In the genomic region with DNA sequence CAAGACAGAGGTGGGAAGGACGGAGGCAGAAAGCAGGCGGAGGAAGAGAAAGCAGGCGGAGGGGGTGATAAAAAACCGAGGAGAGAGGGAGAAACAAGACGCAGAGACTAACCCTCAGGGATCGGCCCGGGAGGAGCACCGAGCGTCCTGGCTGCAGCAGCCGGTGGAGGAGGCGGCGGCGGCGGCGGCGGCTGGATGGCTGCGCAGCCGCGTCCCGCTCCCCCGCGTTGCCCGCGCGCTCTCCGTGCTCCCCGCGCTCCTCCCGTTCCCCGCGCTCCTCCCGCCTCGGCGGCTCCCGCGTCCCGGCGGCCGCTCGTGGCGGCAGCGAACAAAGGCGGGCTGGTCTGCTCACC, we compare ENCODE assay signal across 7 mouse cellular contexts. TPM values are rescaled to one million over a fixed set of nuclear protein-coding genes. Genes with fewer than 3 reads are reported as not detected.
DNase-seq lines count a peak whose midpoint lies in the region; ATAC-seq and TF ChIP-seq lines count a peak whose summit lies in the region.

No protein-coding gene starts in this region.

- peak; percentile 49; the same call in 1 of the 2 replicates for ATAC-seq in forebrain, embryonic 15.5 days (replicated peaks)
- ATAC-seq in midbrain, embryonic 14.5 days (ENCODE audit: low FRiP score, low TSS enrichment): peak; percentile 40

- no peaks in the 10 kb centered on the region for H3K27me3 ChIP-seq in forebrain, embryonic 15.5 days
- H3K27me3 ChIP-seq in midbrain, embryonic 14.5 days (ENCODE audit: control insufficient read depth, insufficient read depth, low read length): no peaks in the 10 kb centered on the region

- no peak for DNase-seq in lung, adult 2 months
- DNase-seq in lung, postnatal 4 days: no peak
- peak; percentile 75 for DNase-seq in cerebellum, adult 8-10 months
- DNase-seq in kidney, postnatal 25 days: peak; percentile 56 to 72
- peak; percentile 86 for DNase-seq in midbrain, embryonic 14.5 days
- peak; percentile 17 for DNase-seq in thymus, postnatal 25 days

- TF ChIP-seq POLR2A in lung, adult 2 months (IDR thresholded peaks at IDR 0.05; ENCODE audit: borderline replicate concordance, extremely low read depth, low read depth, low read length): no peak

- peak overlapping the region; percentile 69 for H3K4me3 ChIP-seq in lung, adult 2 months (replicated peaks; ENCODE audit: extremely low read depth, low read depth, low read length)
- peak overlapping the region; percentile 71 for H3K4me3 ChIP-seq in forebrain, embryonic 15.5 days
- peak overlapping the region; percentile 78 for H3K4me3 ChIP-seq in midbrain, embryonic 14.5 days (replicated peaks; ENCODE audit: low read depth, low read length)

- H3K9ac ChIP-seq in forebrain, embryonic 15.5 days (replicated peaks): peak overlapping the region; percentile 65
- peak overlapping the region; percentile 86 for H3K9ac ChIP-seq in midbrain, embryonic 14.5 days (replicated peaks; ENCODE audit: low read length)

- no peaks in the 10 kb centered on the region for H3K9me3 ChIP-seq in forebrain, embryonic 15.5 days
- H3K9me3 ChIP-seq in midbrain, embryonic 14.5 days (ENCODE audit: control insufficient read depth, low read length): no peaks in the 10 kb centered on the region

- peak overlapping the region; percentile 57 for H3K4me2 ChIP-seq in forebrain, embryonic 15.5 days (replicated peaks)
- H3K4me2 ChIP-seq in midbrain, embryonic 14.5 days (ENCODE audit: low read length): peak overlapping the region; percentile 86

- WGBS in lung, adult 2 months: 1% methylated on average over 20 of the region's 43 CpGs
- WGBS in forebrain, embryonic 15.5 days: under 1% methylated on average over 29 of the region's 43 CpGs
- 1% methylated on average over 30 of the region's 43 CpGs for WGBS in midbrain, embryonic 14.5 days

- H3K4me1 ChIP-seq in lung, adult 2 months (ENCODE audit: control insufficient read depth, insufficient read depth, low read length): no peaks in the 10 kb centered on the region
- peaks cover 68% of the 10 kb centered on the region for H3K4me1 ChIP-seq in forebrain, embryonic 15.5 days
- H3K4me1 ChIP-seq in midbrain, embryonic 14.5 days (ENCODE audit: control insufficient read depth, insufficient read depth, low read length): peaks cover 40% of the 10 kb centered on the region

- H3K27ac ChIP-seq in forebrain, embryonic 15.5 days (replicated peaks): peak overlapping the region; percentile 92
- H3K27ac ChIP-seq in midbrain, embryonic 14.5 days (replicated peaks; ENCODE audit: low read depth, low read length): peak overlapping the region; percentile 97

- TF ChIP-seq CTCF in lung, adult 2 months (IDR thresholded peaks at IDR 0.05; ENCODE audit: insufficient read depth, low read length): no peak

- H3K36me3 ChIP-seq in forebrain, embryonic 15.5 days: no peaks in the 10 kb centered on the region
- no peaks in the 10 kb centered on the region for H3K36me3 ChIP-seq in midbrain, embryonic 14.5 days (ENCODE audit: control insufficient read depth, insufficient read depth, low read length)

RNA-seq across cellular contexts. Expression of gene Cux2, which starts 0.3 kb away (rescaled TPM):
- polyA plus RNA-seq in lung, adult 2 months (2012; rRNA removed): 5.6 and 6.4 TPM in 2 replicates
- polyA plus RNA-seq in forebrain, embryonic 15.5 days (2015; fragmentation: Nextera tagmentation; extraction: Ambion mirVana): 32.3 and 33.7 TPM in 2 replicates
- polyA plus RNA-seq in midbrain, embryonic 14.5 days (2014; fragmentation: Nextera tagmentation; extraction: Ambion mirVana): 25.5 and 28.8 TPM in 2 replicates

RNA-seq across cellular contexts. Expression of gene Myl2, which starts 51.1 kb away (rescaled TPM):
- 0.37 TPM in 1 of 2 replicates, not detected in the other for polyA plus RNA-seq in lung, adult 2 months (2012; rRNA removed)
- 0.28 and 3.6 TPM in 2 replicates for polyA plus RNA-seq in forebrain, embryonic 15.5 days (2015; fragmentation: Nextera tagmentation; extraction: Ambion mirVana)
- polyA plus RNA-seq in midbrain, embryonic 14.5 days (2014; fragmentation: Nextera tagmentation; extraction: Ambion mirVana): 1.9 and 3.0 TPM in 2 replicates

Comparison
In these comparisons a context has a peak if more than half of its experiments do, and no peak if none do; other contexts are left out.
1. DNase-seq: peak in cerebellum, adult 8-10 months (single experiment), kidney, postnatal 25 days (2 of 2), midbrain, embryonic 14.5 days (single experiment) and thymus, postnatal 25 days (single experiment); none in lung, adult 2 months (single experiment) and lung, postnatal 4 days (0 of 2).
2. Peak in every context shown above with its lines, with median percentiles within 50 percentile points of each other: H3K4me3 ChIP-seq.